Mouse (Mus musculus): Measurements from ENCODE around the gene Ppp4r3a.
A peak's percentile ranks its signal among the peaks of the same experiment; 100 is the strongest.

Ppp4r3a gene

GRCm38 (mm10) chr12:101013078-101013665 lies 70.3 kb downstream of the Ppp4r3a start:
- DNase-seq (ENCODE audit: low read depth, low spot score): no peak

DNA sequence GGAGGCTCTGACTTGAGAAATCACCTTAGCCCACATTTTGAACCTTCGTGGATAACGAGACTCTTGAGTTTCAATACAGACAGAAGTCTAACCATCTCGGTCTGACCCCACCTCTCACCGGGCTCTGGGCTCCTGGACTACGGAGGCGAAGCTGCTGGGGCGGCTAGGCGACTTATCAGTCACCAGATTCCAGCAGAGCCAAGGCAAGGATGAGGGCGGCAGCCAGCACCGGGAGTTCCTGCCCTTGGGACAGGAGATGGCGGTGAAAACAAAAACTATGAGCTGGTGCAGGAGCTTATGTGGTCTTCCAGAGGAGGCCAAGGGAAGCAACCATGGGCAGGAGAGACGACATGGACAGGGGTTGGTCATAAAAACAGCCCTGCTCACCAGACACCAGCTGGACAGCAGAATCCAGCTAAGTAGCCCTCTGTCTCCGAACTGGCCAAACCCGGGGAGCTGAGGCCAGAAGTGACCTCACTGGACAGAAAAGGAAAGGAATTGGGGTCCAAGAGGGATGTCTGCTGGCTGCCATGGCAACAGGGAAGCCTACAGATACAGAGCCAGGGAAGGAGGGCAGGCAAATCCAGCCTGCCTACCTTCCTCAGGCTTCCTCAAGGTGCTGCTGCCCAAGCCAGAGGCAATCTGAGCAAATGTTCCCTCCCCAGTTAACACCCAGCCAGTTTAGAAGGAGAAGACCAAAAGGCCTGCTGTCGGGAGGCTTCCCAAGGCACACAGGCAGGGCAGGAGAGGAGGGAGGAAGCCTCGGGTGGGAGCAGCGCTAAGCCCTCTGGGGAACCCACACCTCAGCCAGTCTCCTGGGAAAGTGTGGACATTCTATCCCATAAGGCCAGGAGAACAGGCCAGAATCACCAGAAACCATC lies 71.1 kb downstream of the Ppp4r3a start:
- DNase-seq (ENCODE audit: low read depth, low spot score): no peak

DNA sequence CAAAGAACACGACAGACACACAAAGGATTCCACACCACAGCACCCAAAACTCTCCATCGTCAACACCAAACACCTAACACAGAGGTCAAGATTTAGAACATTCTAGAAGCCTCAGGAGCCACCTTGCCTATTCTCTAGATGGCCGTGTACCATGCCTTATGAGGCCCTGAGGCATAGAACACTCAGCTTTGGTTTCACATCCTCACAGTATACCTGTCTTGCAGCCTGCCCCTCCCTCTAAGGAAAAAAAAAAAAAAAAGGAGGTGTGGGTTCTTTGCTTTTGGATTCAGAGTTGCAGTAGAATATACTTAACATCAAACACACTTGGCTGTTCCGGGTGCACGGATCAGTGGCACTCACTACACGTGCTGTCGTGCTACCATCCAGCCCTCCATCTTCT lies 72.5 kb downstream of the Ppp4r3a start:
- DNase-seq (ENCODE audit: low read depth, low spot score): no peak

- no peak for DNase-seq (ENCODE audit: low read depth, low spot score)
These were observed 73.2 kb downstream of the Ppp4r3a start for GRCm38 (mm10) chr12:101010148-101010920.

DNA sequence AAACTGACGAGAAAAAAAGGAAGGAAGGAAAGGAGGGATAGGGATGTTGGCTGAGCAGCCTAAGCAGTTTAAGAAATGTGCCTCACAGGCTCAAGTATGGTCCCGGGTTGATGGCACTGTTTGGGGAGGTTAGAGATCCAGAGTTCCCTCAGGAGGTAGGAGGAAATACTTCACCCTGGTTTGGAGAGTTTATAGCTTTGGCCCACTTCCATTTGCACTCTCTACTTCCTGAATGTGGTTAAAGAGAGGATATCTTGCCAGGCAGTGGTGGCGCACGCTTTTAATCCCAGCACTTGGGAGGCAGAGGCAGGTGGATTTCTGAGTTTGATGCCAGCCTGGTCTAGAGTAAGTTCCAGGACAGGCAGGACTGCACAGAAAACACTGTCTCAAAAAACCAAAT lies 74.3 kb downstream of the Ppp4r3a start:
- no peak for DNase-seq (ENCODE audit: low read depth, low spot score)

GRCm38 (mm10) chr12:101008648-101009047 lies 74.9 kb downstream of the Ppp4r3a start:
- no peak for DNase-seq (ENCODE audit: low read depth, low spot score)

GRCm38 (mm10) chr12:101007968-101008481 lies 75.5 kb downstream of the Ppp4r3a start:
- DNase-seq (ENCODE audit: low read depth, low spot score): peak; percentile 28

DNA sequence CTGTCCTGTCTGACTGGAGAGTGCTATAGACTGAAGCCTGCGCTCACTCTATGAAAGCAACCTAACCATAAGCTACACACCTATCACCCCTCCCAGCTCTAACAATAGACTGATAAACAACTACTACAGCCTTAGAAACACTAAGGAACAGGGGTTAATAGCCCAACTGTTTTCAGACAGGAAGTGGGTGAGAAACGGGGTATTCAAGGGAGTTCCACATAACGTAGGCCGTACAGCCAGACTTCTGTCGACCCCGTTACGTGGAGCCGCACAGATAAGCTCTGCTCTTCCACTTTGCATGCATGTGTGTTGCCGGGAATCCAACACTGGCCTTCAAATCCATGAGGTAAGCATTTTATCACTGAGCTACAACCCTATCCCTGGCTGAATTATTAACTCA lies 76.1 kb downstream of the Ppp4r3a start:
- no peak for DNase-seq (ENCODE audit: low read depth, low spot score)

DNA sequence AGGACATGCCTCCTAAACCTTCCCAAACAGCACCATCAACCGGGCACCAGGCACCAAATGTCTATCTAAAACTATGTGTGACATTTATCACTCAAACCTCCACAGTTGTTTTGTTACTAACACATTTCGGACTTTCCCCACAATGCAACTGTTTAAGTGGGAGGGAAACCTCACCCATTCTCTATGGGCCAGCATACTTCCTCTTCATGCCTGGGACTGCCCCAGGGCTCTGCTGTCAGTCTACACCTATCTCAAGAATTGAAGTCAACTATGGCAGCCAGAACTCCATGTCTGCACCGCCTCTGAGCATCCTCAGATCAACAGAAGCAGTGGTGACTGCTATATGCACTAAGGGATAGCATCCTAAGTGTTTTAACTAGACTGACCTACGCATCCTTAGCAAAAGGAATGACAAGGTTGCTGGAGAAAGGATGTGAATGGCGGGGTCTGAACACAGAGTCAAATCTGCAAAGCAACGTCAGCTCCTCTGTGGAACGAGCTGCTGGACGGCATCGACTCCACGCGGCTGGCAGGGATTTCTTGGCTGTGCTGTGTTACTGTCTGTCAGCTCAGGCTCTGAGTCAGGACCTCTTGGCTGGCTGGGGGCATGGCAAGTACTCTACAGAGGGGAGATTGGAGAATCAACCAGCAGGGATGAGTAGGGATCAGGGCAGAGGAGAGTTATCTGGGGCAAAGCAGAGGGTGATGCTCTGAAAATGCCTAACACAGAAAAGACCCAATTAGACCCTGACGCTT lies 77.7 kb downstream of the Ppp4r3a start:
- no peak for DNase-seq (ENCODE audit: low read depth, low spot score)

DNA sequence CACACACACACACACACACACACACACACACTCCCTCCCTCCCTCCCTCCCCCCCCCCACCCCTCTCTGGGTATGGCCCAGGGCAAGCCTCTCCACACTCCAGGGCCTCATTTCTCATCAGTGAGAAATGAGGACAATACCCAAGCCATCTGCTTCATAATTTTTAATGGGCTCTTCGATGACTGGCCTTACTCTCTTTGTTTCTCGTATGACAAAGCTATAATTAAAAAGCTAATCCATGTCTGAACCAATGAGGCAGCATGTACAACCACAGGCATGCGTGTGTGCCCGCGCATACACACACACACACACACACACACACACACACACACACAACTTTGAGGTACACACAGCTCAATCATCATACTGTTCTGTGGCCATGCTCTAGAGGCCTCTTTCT lies 78.5 kb downstream of the Ppp4r3a start:
- no peak for DNase-seq (ENCODE audit: low read depth, low spot score)

GRCm38 (mm10) chr12:101002801-101003513 lies 80.5 kb downstream of the Ppp4r3a start:
- peak; percentile 61 for DNase-seq (ENCODE audit: low read depth, low spot score)

DNA sequence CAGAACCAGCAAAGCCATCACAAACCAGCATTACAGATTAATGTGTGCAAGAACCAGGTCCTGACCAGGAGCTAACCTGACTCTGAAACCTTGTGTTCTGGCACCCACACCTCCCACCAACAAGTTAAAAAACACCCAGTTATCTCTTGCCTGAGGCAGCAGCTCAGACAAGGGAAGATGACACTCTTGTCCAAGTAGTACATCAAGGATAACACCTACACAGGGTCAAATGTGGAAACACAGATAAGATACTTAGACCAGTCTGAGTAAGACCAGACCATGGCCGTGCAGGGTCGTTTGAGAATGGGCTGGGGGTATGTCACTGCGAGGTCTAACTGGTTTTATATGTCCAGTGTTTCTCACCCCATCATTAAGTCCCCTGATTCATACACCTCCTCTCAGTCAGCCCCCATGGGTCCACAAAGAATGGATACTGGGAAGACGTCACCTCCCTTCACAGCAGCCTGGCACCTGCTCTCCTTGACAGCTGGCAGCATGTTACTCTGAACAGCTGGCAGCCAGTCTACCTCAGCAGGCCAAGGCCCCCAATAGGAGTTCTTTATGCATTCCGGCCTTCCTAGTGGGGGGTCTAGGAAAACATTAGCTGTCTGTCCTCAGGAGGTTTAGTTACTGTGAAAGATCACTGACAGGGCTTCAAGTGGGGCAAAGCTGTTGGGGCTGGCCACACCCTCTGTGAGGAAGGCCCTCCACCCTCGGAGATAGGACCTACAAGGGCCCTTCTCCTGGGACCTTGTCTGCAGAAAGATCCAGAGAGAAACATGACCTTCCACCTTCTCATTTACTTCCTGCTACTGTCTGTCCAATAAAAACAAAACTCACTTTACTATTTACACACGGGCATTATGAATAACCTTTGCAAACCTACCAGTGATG lies 84.2 kb downstream of the Ppp4r3a start:
- no peak for DNase-seq (ENCODE audit: low read depth, low spot score)

DNA sequence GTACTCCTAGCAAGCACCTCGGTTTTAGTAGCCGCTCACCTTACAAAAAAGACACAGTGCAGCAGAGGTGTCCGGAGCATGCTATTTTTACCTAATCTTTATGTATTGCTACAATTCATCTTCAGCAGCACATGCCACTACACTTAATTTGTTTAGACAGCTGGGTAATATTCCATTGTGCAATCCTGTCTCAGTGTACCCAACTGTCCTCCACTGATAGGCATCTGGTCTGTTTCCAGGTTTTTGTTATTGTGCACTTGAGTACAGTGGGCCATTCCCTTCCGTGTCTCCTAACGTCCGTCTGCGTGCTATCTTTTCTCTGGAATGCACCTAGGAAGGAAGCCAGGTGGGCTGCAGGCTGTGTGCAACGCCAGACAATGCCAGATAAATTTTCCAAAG lies 84.9 kb downstream of the Ppp4r3a start:
- no peak for DNase-seq (ENCODE audit: low read depth, low spot score)

DNA sequence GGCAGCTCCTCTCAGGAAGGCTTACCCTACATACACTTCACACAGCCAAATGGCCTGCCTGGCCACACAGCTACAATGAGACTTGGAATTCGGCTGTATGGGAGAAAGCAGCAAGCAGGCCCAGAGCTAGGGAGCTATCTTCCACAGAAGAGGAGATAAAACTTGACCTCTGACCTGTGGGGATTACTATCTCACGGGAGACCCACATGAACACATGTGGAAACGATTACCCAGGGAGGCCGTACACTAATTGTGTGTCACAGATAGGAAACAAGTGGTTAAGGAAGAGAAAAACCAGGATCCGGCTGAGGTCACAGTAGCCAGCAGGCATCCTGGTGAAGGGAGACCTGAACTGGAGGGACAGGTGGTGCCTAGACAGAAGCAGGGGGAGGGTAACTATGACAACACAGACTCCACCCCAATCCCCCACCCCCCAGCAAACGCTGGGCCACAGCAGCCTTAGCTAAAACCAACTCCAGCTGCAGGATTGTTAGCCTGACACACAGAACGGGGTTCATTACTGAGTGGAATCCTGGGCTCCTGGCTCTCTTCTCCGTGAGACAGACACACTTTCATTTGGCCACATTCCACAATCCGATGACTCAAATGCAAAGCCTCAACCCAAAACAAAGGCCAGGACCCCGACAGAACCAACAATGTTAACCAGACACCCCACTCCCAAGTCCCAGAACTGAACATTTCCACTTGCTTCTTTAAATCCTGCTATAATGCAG lies 85.5 kb downstream of the Ppp4r3a start:
- DNase-seq (ENCODE audit: low read depth, low spot score): peak; percentile 41

- DNase-seq (ENCODE audit: low read depth, low spot score): peak; percentile 14
These were observed 87.1 kb downstream of the Ppp4r3a start for GRCm38 (mm10) chr12:100996378-100996898.

GRCm38 (mm10) chr12:100995607-100996377 lies 87.7 kb downstream of the Ppp4r3a start:
- no peak for DNase-seq (ENCODE audit: low read depth, low spot score)

GRCm38 (mm10) chr12:100994140-100995015 lies 89.1 kb downstream of the Ppp4r3a start:
- no peak for DNase-seq (ENCODE audit: low read depth, low spot score)

All from 3T3-L1 (cell line).